Mouse (Mus musculus): ENCODE measurements at regions not wholly inside any gene's neighbourhood (a gene's known extent, or its start where the extent isn't known, plus 50 kb on each side); places are given as distances from the start of the nearest gene placed in this dataset.

DNA sequence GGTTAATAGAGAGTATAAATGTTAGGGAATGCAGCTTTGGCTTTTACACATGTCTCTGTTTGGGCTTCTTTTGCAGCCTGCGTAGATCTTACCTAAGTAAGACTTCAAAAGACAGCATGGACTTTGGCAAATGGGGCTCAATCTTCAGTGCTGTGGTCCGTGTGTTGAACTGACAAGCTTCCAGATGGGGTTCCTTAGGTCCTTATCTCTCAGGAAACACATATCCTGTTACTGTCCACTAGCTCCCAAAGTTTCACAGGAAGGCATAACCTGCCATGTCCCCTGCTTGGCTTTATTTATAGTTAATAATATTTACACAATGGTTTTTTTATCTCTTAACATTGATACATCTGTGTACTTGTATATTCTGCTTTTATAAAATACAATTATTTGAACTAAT lies 365.3 kb downstream of the Hdgfl1 start:
- no peak for TF ChIP-seq CTCF (conservative IDR thresholded peaks at IDR 0.05; ENCODE audit: low read length)
- no peak for TF ChIP-seq POU5F1 (IDR thresholded peaks at IDR 0.05; ENCODE audit: borderline replicate concordance, low read length)
- TF ChIP-seq NANOG (IDR thresholded peaks at IDR 0.05; ENCODE audit: borderline replicate concordance, low read length), result no peak
